Mouse (Mus musculus) heart, embryonic 10.5 days (tissue): ENCODE results near the gene Rgs6. TPM values are rescaled to one million over a fixed set of nuclear protein-coding genes. Genes with fewer than 3 reads are reported as not detected.

Source experiments
- DNase-seq: peaks from one replicate; pipeline ENCODE4 v3.0.0-alpha.2; 2017; ENCODE audit warnings: low spot score
- H3K27ac ChIP-seq: fragments of 300-500 bp; sonication (generic); 2 replicates; pipeline ENCODE4 v1.5.1; 2016; ENCODE audit warnings: mild to moderate bottlenecking
- H3K27me3 ChIP-seq: fragments of 300-500 bp; sonication (generic); 2 replicates; pipeline ENCODE4 v1.6.1; 2016; ENCODE audit warnings: mild to moderate bottlenecking; ENCODE audit not compliant: poor library complexity, insufficient read depth, severe bottlenecking
- H3K36me3 ChIP-seq: fragments of 300-500 bp; sonication (generic); 2 replicates; pipeline ENCODE4 v1.6.1; 2016; ENCODE audit warnings: mild to moderate bottlenecking, moderate library complexity
- H3K4me1 ChIP-seq: fragments of 300-500 bp; sonication (generic); 2 replicates; pipeline ENCODE4 v1.6.1; 2016; ENCODE audit warnings: mild to moderate bottlenecking
- H3K4me3 ChIP-seq: fragments of 300-500 bp; sonication (generic); 2 replicates; pipeline ENCODE4 v1.5.1; 2016; ENCODE audit warnings: mild to moderate bottlenecking, moderate library complexity
- H3K9me3 ChIP-seq: fragments of 300-500 bp; sonication (generic); 2 replicates; pipeline ENCODE4 v1.6.1; 2016; ENCODE audit warnings: mild to moderate bottlenecking, moderate library complexity
- WGBS: fragments of 180-500 bp; shearing (Covaris S2); methylation state at CpG from one replicate; pipeline ENCODE4 v1.1.7; 2016; 5-methylcytosine and 5-hydroxymethylcytosine counted together
- polyA plus RNA-seq: library from polyadenylated mRNA; unstranded; fragments of >200 nt; fragmentation: Nextera tagmentation; extraction: Ambion mirVana; gene quantifications from 2 replicates; pipeline ENCODE4 v1.2.1, GENCODE M21; 2016

Gene Rgs6
- polyA plus RNA-seq, 1 experiment from 2014 or later = 8.3 TPM

DNA sequence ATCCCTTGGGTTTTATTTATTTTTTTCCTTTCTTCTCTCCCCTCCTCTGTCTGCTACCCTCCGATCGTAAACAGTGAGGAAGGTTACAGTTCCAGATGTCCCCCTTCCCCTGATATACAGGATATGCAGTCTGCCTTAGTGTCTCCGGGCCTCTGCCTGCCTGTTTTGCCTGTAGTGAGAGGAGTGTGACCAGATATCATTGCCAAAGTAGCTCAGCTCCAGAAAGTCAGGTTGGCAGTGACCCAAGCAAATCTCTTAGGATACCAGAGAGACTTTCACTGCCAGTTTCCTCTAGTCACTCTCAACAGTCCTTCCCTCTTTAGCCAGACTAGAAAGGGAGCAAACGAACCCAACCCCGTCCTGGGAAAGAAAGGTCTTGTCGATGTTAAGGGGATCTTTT is 545.7 kb downstream of the Rgs6 start:
- Histone ChIP-seq H3K27ac (peak overlapping the region; percentile 7; the same call in 1 of the 2 replicates), H3K36me3 (no peaks in the 10 kb centered on the region), H3K4me1 (peaks cover 20% of the 10 kb centered on the region; the same call in 1 of the 2 replicates), H3K4me3 (no peak overlapping the region), H3K27me3 (peaks cover 4% of the 10 kb centered on the region), H3K9me3 (no peaks in the 10 kb centered on the region)
- 68% methylated on average over 6 of the region's 6 CpGs for WGBS
- no peak for DNase-seq

DNA sequence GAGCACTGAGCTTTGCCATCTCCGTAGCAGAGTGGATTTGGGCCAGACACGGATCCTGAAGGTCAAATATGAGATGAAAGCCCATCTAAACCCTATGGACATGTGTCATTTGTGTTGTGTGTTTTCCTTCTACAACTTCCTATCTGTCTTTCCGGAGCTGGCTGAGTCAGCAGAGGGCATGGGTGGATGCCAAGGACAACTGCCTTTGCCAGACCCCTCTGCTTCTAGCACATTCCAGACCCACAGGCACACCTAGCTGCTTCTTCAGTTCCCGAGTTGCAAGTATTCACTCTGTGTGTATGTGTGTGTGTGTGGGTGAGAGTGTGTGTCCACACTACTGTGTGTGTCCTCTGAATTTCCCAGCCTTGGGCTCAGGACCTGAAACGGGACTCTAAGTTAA is 547.9 kb downstream of the Rgs6 start:
- H3K9me3 ChIP-seq = no peaks in the 10 kb centered on the region
- WGBS = 80% methylated on average over 5 of the region's 5 CpGs
- peaks cover 4% of the 10 kb centered on the region for H3K27me3 ChIP-seq
- no peak overlapping the region for H3K27ac ChIP-seq
- H3K36me3 ChIP-seq = no peaks in the 10 kb centered on the region
- H3K4me1 ChIP-seq = peaks cover 18% of the 10 kb centered on the region; the same call in 1 of the 2 replicates
- no peak for DNase-seq
- H3K4me3 ChIP-seq = no peak overlapping the region

DNA sequence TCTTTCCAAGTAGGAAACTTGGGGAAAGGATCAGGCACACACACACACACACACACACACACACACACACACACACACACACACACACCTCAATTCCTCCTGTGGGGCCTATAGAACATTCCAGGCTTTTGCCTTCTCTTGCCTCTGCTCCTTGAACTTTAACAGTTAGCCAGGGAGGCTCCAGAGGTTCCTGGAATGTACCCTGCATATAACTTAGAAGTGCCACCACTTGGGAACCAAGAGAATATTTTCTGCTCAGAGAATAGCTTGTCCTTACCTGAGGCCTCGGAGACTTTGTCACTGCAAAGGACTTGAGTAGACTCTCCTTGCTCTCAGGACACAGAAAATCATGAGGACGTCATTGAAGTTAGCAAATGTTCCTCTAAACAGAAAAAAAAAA is 548.4 kb downstream of the Rgs6 start:
- no peak for DNase-seq
- no peak overlapping the region for H3K27ac ChIP-seq
- H3K9me3 ChIP-seq = no peaks in the 10 kb centered on the region
- H3K36me3 ChIP-seq = no peaks in the 10 kb centered on the region
- H3K27me3 ChIP-seq = peaks cover 4% of the 10 kb centered on the region
- H3K4me1 ChIP-seq = peaks cover 19% of the 10 kb centered on the region; the same call in 1 of the 2 replicates
- 77% methylated on average over 2 of the region's 2 CpGs for WGBS
- no peak overlapping the region for H3K4me3 ChIP-seq

- Histone ChIP-seq H3K36me3 (no peaks in the 10 kb centered on the region), H3K27ac (no peak overlapping the region), H3K9me3 (no peaks in the 10 kb centered on the region), H3K27me3 (peaks cover 4% of the 10 kb centered on the region), H3K4me3 (no peak overlapping the region), H3K4me1 (peaks cover 17% of the 10 kb centered on the region; the same call in 1 of the 2 replicates)
- DNase-seq = no peak
- WGBS = 65% methylated on average over 3 of the region's 3 CpGs
These were observed 548.9 kb downstream of the Rgs6 start for GRCm38 (mm10) chr12:83137001-83137400.

DNA sequence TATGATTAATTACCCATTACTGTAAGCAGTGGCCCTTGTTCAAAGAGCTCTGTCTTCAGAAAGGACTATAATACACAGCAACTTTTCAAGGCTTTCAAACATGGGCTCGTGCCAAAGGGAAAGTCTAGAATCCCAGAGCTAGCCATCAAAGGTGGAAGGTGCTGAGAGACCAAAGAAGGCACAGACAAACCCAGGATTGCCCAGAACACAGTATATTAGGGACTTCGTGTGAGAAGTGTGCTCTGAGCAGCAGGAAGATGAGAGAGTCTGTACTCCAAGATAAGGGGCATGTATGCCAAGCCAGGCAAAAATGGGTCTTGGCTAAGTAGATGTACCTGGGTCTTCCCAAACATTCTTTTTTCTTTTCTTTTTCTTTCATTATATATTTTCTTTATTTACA is 553.1 kb downstream of the Rgs6 start:
- H3K4me3 ChIP-seq = no peak overlapping the region
- DNase-seq = no peak
- H3K27me3 ChIP-seq = peaks cover 4% of the 10 kb centered on the region
- WGBS = 49% methylated on average over 2 of the region's 2 CpGs
- no peaks in the 10 kb centered on the region for H3K9me3 ChIP-seq
- H3K4me1 ChIP-seq = peaks cover 45% of the 10 kb centered on the region
- H3K27ac ChIP-seq = 0 out of 2 replicates have a peak overlapping the region, but pooled peaks have one; percentile 1
- no peaks in the 10 kb centered on the region for H3K36me3 ChIP-seq

DNA sequence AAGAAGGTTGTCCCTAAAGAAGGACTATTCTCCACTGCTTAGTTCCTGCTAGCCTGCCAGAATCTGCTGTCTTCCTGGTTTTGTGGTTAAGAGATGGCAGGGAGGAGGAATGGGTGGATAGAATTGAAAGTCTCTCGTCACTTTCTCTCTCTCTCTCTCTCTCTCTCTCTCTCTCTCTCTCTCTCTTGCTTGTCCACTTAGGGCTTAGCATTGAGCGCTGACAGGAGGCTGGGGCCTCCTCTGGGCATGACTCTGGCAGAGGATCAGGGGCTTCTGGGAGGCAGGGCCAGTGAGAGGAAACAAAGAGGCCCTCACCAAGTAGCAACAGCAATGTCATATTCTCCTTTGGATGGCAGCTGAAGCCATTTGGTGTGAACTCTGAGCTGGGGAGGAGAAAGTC is 554.4 kb downstream of the Rgs6 start:
- no peak overlapping the region for H3K4me3 ChIP-seq
- WGBS = 16% methylated on average over 2 of the region's 2 CpGs
- no peaks in the 10 kb centered on the region for H3K36me3 ChIP-seq
- no peaks in the 10 kb centered on the region for H3K27me3 ChIP-seq
- H3K9me3 ChIP-seq = no peaks in the 10 kb centered on the region
- peaks cover 56% of the 10 kb centered on the region for H3K4me1 ChIP-seq
- peak overlapping the region; percentile 66 for H3K27ac ChIP-seq
- DNase-seq = no peak

DNA sequence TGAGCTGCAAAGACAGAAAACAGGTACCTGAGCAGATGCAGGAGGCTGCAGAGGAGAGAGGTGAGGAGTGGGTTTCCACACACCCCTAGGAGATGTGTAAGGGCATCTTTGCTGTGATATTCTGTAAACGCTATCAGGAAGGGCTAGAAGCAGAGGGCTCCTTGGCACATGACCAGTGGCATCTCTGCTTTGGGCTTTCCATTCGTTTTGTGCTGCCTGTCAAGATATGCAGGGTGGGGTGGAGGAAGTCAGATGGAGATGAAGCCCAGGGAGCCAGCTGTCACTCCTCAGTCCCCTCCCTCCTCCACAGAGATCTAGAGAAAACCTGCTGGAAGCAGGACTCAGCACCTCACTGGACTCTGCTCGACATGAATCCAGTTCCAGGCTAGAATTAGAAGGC is 555.0 kb downstream of the Rgs6 start:
- no peak for DNase-seq
- WGBS = 23% methylated on average over 3 of the region's 3 CpGs
- H3K27ac ChIP-seq = peak overlapping the region; percentile 66
- no peaks in the 10 kb centered on the region for H3K9me3 ChIP-seq
- H3K27me3 ChIP-seq = no peaks in the 10 kb centered on the region
- peaks cover 58% of the 10 kb centered on the region for H3K4me1 ChIP-seq
- H3K36me3 ChIP-seq = no peaks in the 10 kb centered on the region
- no peak overlapping the region for H3K4me3 ChIP-seq

- no peaks in the 10 kb centered on the region for H3K27me3 ChIP-seq
- H3K4me1 ChIP-seq = peaks cover 58% of the 10 kb centered on the region
- 68% methylated on average over 1 of the region's 1 CpGs for WGBS
- no peaks in the 10 kb centered on the region for H3K9me3 ChIP-seq
- H3K27ac ChIP-seq = peak overlapping the region; percentile 66
- DNase-seq = no peak
- no peak overlapping the region for H3K4me3 ChIP-seq
- H3K36me3 ChIP-seq = no peaks in the 10 kb centered on the region
These were observed 555.5 kb downstream of the Rgs6 start for GRCm38 (mm10) chr12:83143574-83143973.

DNA sequence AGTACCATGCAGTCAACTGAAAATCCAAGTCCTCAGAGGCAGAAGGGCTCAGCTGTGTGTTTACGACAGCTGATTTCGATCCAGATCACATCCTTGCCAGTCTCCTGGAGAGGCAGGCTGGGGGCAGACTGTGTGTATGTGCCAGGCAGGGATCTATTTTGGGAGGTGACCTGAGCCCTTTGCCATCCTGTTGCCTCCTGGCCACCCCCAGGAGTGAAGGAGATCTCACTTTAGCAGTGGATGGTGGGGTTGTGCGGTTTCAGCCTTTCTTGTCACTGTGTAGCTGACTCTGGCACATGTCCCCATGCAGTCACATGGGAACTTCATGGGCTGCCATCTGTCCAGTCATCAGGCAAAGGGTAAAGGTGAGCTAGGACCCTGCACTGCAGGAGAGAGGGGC is 557.0 kb downstream of the Rgs6 start:
- no peaks in the 10 kb centered on the region for H3K27me3 ChIP-seq
- H3K27ac ChIP-seq = peak overlapping the region; percentile 37
- H3K4me3 ChIP-seq = no peak overlapping the region
- no peak for DNase-seq
- WGBS = 71% methylated on average over 3 of the region's 3 CpGs
- no peaks in the 10 kb centered on the region for H3K36me3 ChIP-seq
- H3K4me1 ChIP-seq = peaks cover 58% of the 10 kb centered on the region
- H3K9me3 ChIP-seq = no peaks in the 10 kb centered on the region

- no peak overlapping the region for H3K4me3 ChIP-seq
- peak overlapping the region; percentile 17; the same call in 1 of the 2 replicates for H3K27ac ChIP-seq
- H3K27me3 ChIP-seq = no peaks in the 10 kb centered on the region
- no peaks in the 10 kb centered on the region for H3K36me3 ChIP-seq
- peaks cover 61% of the 10 kb centered on the region for H3K4me1 ChIP-seq
- 39% methylated on average over 3 of the region's 3 CpGs for WGBS
- H3K9me3 ChIP-seq = no peaks in the 10 kb centered on the region
- DNase-seq = no peak
These were observed 557.8 kb downstream of the Rgs6 start for GRCm38 (mm10) chr12:83145902-83146301.

GRCm38 (mm10) chr12:83146917-83147316 is 558.8 kb downstream of the Rgs6 start:
- Histone ChIP-seq H3K4me3 (no peak overlapping the region), H3K36me3 (no peaks in the 10 kb centered on the region), H3K4me1 (peaks cover 64% of the 10 kb centered on the region), H3K27me3 (no peaks in the 10 kb centered on the region), H3K27ac (peak overlapping the region; percentile 17), H3K9me3 (no peaks in the 10 kb centered on the region)
- WGBS = 48% methylated on average over 2 of the region's 2 CpGs
- DNase-seq = no peak

DNA sequence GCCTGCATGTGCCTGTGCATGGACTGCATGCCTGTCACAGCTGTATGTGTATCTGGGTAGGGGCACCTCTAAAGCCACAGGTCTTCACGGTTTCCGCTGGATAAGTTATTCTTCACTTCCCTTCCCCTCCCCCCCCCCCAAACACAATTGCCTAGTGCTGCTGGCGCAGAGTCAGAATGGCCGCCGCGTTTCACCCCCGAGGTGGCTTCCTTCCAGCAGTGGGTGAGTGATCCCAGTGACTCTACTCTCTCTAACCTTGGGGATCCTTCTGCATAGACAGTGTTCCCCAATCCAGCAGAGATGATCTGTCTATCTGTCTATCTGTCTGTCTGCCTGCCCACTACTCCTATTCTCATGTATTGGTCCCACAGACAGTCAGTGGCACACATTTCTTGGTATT is 561.9 kb downstream of the Rgs6 start:
- no peak for DNase-seq
- H3K36me3 ChIP-seq = no peaks in the 10 kb centered on the region
- no peak overlapping the region for H3K27ac ChIP-seq
- peaks cover 45% of the 10 kb centered on the region for H3K4me1 ChIP-seq
- no peak overlapping the region for H3K4me3 ChIP-seq
- whole genome bisulfite sequencing = 86% methylated on average over 7 of the region's 7 CpGs
- H3K9me3 ChIP-seq = no peaks in the 10 kb centered on the region
- H3K27me3 ChIP-seq = 0 out of 2 replicates have a peak, but pooled peaks cover 4% of the 10 kb centered on the region

DNA sequence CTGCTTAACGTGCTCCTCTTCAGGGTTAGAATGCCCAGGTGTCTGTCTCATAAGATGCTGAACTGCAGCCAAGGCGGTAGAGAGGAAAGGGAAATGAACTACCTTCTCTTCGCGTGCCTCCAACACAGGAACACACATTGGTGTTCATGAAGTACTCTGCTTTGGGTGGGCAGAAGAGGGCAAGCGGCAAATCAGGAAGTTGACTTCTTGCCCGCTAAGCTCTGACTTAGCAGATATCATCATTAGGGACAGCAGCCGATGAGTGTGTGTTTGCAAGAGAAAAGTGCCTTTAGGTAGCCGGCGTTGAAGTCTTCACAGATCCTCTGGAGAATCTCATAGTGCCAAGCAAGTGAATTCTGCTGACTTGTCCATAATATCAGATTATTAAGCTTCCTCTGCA is 562.7 kb downstream of the Rgs6 start:
- H3K27ac ChIP-seq = no peak overlapping the region
- DNase-seq = no peak
- WGBS = 85% methylated on average over 9 of the region's 9 CpGs
- peaks cover 37% of the 10 kb centered on the region for H3K4me1 ChIP-seq
- no peaks in the 10 kb centered on the region for H3K36me3 ChIP-seq
- H3K4me3 ChIP-seq = no peak overlapping the region
- H3K9me3 ChIP-seq = no peaks in the 10 kb centered on the region
- 0 out of 2 replicates have a peak, but pooled peaks cover 4% of the 10 kb centered on the region for H3K27me3 ChIP-seq

DNA sequence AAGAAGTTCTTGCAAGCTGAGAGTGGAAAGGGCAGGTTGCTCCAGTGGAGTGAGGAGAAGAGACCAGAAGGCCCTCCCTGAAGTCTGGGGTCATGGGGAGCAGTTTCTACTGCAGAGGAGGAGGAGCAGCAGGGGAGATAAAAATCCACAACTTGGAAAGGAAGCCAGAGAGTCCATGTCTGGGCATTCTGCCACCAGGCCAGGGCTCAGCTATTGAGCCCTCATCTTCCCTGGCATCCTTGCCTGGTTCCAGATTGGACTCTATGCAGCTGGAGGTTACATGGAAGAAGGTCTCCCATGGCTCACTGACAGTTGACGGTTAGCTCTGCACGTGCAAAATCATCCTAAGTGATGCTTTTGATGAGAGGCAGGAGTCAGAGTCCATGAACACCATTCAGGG is 563.4 kb downstream of the Rgs6 start:
- H3K27me3 ChIP-seq = 0 out of 2 replicates have a peak, but pooled peaks cover 4% of the 10 kb centered on the region
- H3K4me3 ChIP-seq = no peak overlapping the region
- no peak for DNase-seq
- H3K27ac ChIP-seq = no peak overlapping the region
- H3K9me3 ChIP-seq = no peaks in the 10 kb centered on the region
- H3K36me3 ChIP-seq = no peaks in the 10 kb centered on the region
- peaks cover 30% of the 10 kb centered on the region for H3K4me1 ChIP-seq
- WGBS = 74% methylated on average over 2 of the region's 2 CpGs
